Mouse (Mus musculus) MEL (cell line): ENCODE data around the gene Cd3g.

Experiments
- EP300 ChIP-seq, 2 experiments: IDR thresholded peaks; 2 replicates each; pipeline ENCODE4 v1.6.1; 2011; ENCODE audit warnings: improper control_type of control experiment in 2 of 2, low read length in 2 of 2, low read depth in 1 of 2, mild to moderate bottlenecking in 1 of 2
- POLR2A ChIP-seq, 2 experiments: IDR thresholded peaks; 2 replicates each; pipeline ENCODE4 v1.6.1; 2011 to 2012; ENCODE audit warnings: low read length in 2 of 2, mild to moderate bottlenecking in 2 of 2, control low read depth in 1 of 2, improper control_type of control experiment in 1 of 2, low read depth in 1 of 2, moderate library complexity in 1 of 2; ENCODE audit not compliant: control insufficient read depth in 1 of 2, insufficient read depth in 1 of 2, poor library complexity in 1 of 2

- TF ChIP-seq EP300 (IDR thresholded peaks at IDR 0.05; ENCODE audit: low read depth in 1 of 2, low read length in 2 of 2) = no peak
- TF ChIP-seq POLR2A (IDR thresholded peaks at IDR 0.05; ENCODE audit: control insufficient read depth in 1 of 2, insufficient read depth in 1 of 2, low read depth in 1 of 2, low read length in 2 of 2, poor library complexity in 1 of 2) = no peak
These were observed 25.8 kb downstream of the Cd3g start for GRCm38 (mm10) chr9:44954432-44954831.
